Mouse (Mus musculus) myocyte (in vitro differentiated cells): ENCODE data around the gene Rem1. TPM values are rescaled to one million over a fixed set of nuclear protein-coding genes. Genes with fewer than 3 reads are reported as not detected.

ENCODE experiments used
- H3K27me3 ChIP-seq: one replicate; pipeline ENCODE4 v1.6.1; 2011; ENCODE audit not compliant: control insufficient read depth, insufficient read depth, insufficient read length
- H3K36me3 ChIP-seq: one replicate; pipeline ENCODE4 v1.6.1; 2011; ENCODE audit not compliant: control insufficient read depth, insufficient read depth
- H3K4me2 ChIP-seq: one replicate; pipeline ENCODE4 v1.6.1; 2011; ENCODE audit warnings: low read depth, control low read depth
- H3K4me3 ChIP-seq: one replicate; pipeline ENCODE4 v1.5.1; 2011; ENCODE audit warnings: mild to moderate bottlenecking, control low read depth, moderate library complexity
- H3K79me2 ChIP-seq: one replicate; pipeline ENCODE4 v1.6.1; 2011; ENCODE audit not compliant: control insufficient read depth, insufficient read depth
- H3ac ChIP-seq: one replicate; pipeline ENCODE4 v1.6.1; 2011; ENCODE audit not compliant: control insufficient read depth, insufficient read length
- CEBPB ChIP-seq: IDR thresholded peaks from 2 replicates; pipeline ENCODE4 v1.6.1; 2011; ENCODE audit warnings: mild to moderate bottlenecking, moderate library complexity; ENCODE audit not compliant: poor library complexity, insufficient read depth, severe bottlenecking
- E2F4 ChIP-seq: IDR thresholded peaks from one replicate; pipeline ENCODE4 v1.6.1; 2011; ENCODE audit warnings: mild to moderate bottlenecking, control low read depth, moderate library complexity; ENCODE audit not compliant: insufficient read depth
- MAX ChIP-seq: IDR thresholded peaks from one replicate; pipeline ENCODE4 v1.6.1; 2011; ENCODE audit warnings: low read depth, mild to moderate bottlenecking, control low read depth
- MYOD1 ChIP-seq, 3 experiments: IDR thresholded peaks; one replicate each; pipeline ENCODE4 v1.6.1; 2011; ENCODE audit warnings: control low read depth in 2 of 3, low read depth in 2 of 3, mild to moderate bottlenecking in 2 of 3, moderate library complexity in 1 of 3; ENCODE audit not compliant: insufficient read length in 2 of 3, control insufficient read depth in 1 of 3
- MYOG ChIP-seq, 3 experiments: IDR thresholded peaks; one replicate each; pipeline ENCODE4 v1.6.1; 2011; ENCODE audit warnings: control low read depth in 2 of 3, low read depth in 2 of 3, mild to moderate bottlenecking in 2 of 3; ENCODE audit not compliant: insufficient read length in 2 of 3, control insufficient read depth in 1 of 3, insufficient read depth in 1 of 3
- POLR2A ChIP-seq: IDR thresholded peaks from one replicate; pipeline ENCODE4 v1.6.1; 2011; ENCODE audit warnings: low read depth, mild to moderate bottlenecking, control low read depth, moderate library complexity; ENCODE audit not compliant: insufficient read length
- POLR2AphosphoS2 ChIP-seq: IDR thresholded peaks from one replicate; pipeline ENCODE4 v1.6.1; 2011; ENCODE audit warnings: low read depth, control low read depth; ENCODE audit not compliant: insufficient read length
- REST ChIP-seq: IDR thresholded peaks from one replicate; pipeline ENCODE4 v1.6.1; 2011; ENCODE audit warnings: mild to moderate bottlenecking, control low read depth, moderate library complexity; ENCODE audit not compliant: insufficient read depth, insufficient read length
- SRF ChIP-seq: IDR thresholded peaks from one replicate; pipeline ENCODE4 v1.6.1; 2011; ENCODE audit warnings: low read depth; ENCODE audit not compliant: control insufficient read depth, insufficient read length
- TCF12 ChIP-seq: IDR thresholded peaks from one replicate; pipeline ENCODE4 v1.6.1; 2011; ENCODE audit warnings: mild to moderate bottlenecking, control low read depth; ENCODE audit not compliant: poor library complexity, insufficient read depth, severe bottlenecking
- TCF3 ChIP-seq: IDR thresholded peaks from one replicate; pipeline ENCODE4 v1.6.1; 2011; ENCODE audit warnings: low read depth, control low read depth; ENCODE audit not compliant: insufficient read length
- USF1 ChIP-seq: IDR thresholded peaks from one replicate; pipeline ENCODE4 v1.6.1; 2011; ENCODE audit warnings: low read depth, mild to moderate bottlenecking, control low read depth, moderate library complexity
- polyA plus RNA-seq: library from polyadenylated mRNA; unstranded; fragments of >200 nt; fragmentation: generic; extraction: Trizol; gene quantifications from one replicate; pipeline ENCODE4 v1.2.1, GENCODE M21; 2012; ENCODE audit warnings: missing spikeins

Gene Rem1
- polyA plus RNA-seq, 1 experiment, result 28.3 TPM

- H3K79me2 ChIP-seq, result peaks cover 41% of the 10 kb centered on the region
- H3K36me3 ChIP-seq, result peaks cover 64% of the 10 kb centered on the region
- H3K27me3 ChIP-seq, result no peaks in the 10 kb centered on the region
- no peak overlapping the region for H3K4me2 ChIP-seq
- no peak overlapping the region for H3K4me3 ChIP-seq
- H3ac ChIP-seq, result no peak overlapping the region
- TF ChIP-seq MAX (no peak), REST (no peak), MYOG (IDR thresholded peaks at IDR 0.05; ENCODE audit: control insufficient read depth in 1 of 3, insufficient read depth in 1 of 3, insufficient read length in 2 of 3, low read depth in 2 of 3) (no peak), SRF (no peak), TCF3 (no peak), POLR2A (no peak), POLR2AphosphoS2 (no peak), MYOD1 (IDR thresholded peaks at IDR 0.05; ENCODE audit: control insufficient read depth in 1 of 3, insufficient read length in 2 of 3, low read depth in 2 of 3) (no peak), CEBPB (no peak), E2F4 (no peak), TCF12 (no peak), USF1 (no peak)
Observed at GRCm38 (mm10) chr2:152679701-152680355, 53.1 kb downstream of the Rem1 start.

- Histone ChIP-seq H3K27me3 (no peaks in the 10 kb centered on the region), H3K36me3 (peaks cover 78% of the 10 kb centered on the region), H3K4me2 (peak overlapping the region; percentile 62), H3K4me3 (no peak overlapping the region), H3K79me2 (peaks cover 30% of the 10 kb centered on the region), H3ac (no peak overlapping the region)
- TF ChIP-seq REST (no peak), CEBPB (no peak), TCF3 (no peak), E2F4 (no peak), POLR2A (no peak), MYOD1 (IDR thresholded peaks at IDR 0.05; ENCODE audit: control insufficient read depth in 1 of 3, insufficient read length in 2 of 3, low read depth in 2 of 3) (no peak), MYOG (IDR thresholded peaks at IDR 0.05; ENCODE audit: control insufficient read depth in 1 of 3, insufficient read depth in 1 of 3, insufficient read length in 2 of 3, low read depth in 2 of 3) (no peak), POLR2AphosphoS2 (no peak), SRF (no peak), MAX (no peak), USF1 (no peak), TCF12 (no peak)
Observed at GRCm38 (mm10) chr2:152683086-152683485, 56.3 kb downstream of the Rem1 start.

Other genes with a start within 250 kb of the Rem1 start
- gene Sox12, start 228.9 kb upstream of the Rem1 start, polyA plus RNA-seq, result 7.8 TPM
- not detected for gene Zcchc3, start 211.9 kb upstream of the Rem1 start, polyA plus RNA-seq
- gene 6820408C15Rik, start 211.4 kb upstream of the Rem1 start, polyA plus RNA-seq, result not detected
- gene Defb23, start 162.3 kb upstream of the Rem1 start, polyA plus RNA-seq, result not detected
- gene Defb20, start 149.9 kb upstream of the Rem1 start, polyA plus RNA-seq, result not detected
- gene Defb22, start 136.8 kb upstream of the Rem1 start, polyA plus RNA-seq, result not detected
- gene Defb26, start 115.3 kb upstream of the Rem1 start, polyA plus RNA-seq, result not detected
- not detected for gene Defb28, start 108.7 kb upstream of the Rem1 start, polyA plus RNA-seq
- gene Defb29, start 86.9 kb upstream of the Rem1 start, polyA plus RNA-seq, result not detected
- gene Gm17416, start 57.6 kb upstream of the Rem1 start, polyA plus RNA-seq, result not detected
- gene Defb21, start 54.2 kb upstream of the Rem1 start, polyA plus RNA-seq, result not detected
- gene Defb19, start 46.6 kb upstream of the Rem1 start, polyA plus RNA-seq, result not detected
- 0.30 TPM for gene Defb45, start 27.6 kb upstream of the Rem1 start, polyA plus RNA-seq
- gene Defb36, start 22.6 kb upstream of the Rem1 start, polyA plus RNA-seq, result not detected
- 8.8 TPM for gene Defb25, start 3.9 kb upstream of the Rem1 start, polyA plus RNA-seq
- gene H13, start 42.5 kb downstream of the Rem1 start, polyA plus RNA-seq, result 190 TPM
- 27.0 TPM for gene Mcts2, start 60.1 kb downstream of the Rem1 start, polyA plus RNA-seq
- gene Id1, start 109.3 kb downstream of the Rem1 start, polyA plus RNA-seq, result 59.5 TPM
- not detected for gene Cox4i2, start 127.2 kb downstream of the Rem1 start, polyA plus RNA-seq
- gene Bcl2l1, start 204.8 kb downstream of the Rem1 start, polyA plus RNA-seq, result 57.0 TPM
- gene Tpx2, start 221.0 kb downstream of the Rem1 start, polyA plus RNA-seq, result 26.3 TPM